Mouse (Mus musculus): ENCODE data around the gene Pde9a. TPM values are rescaled to one million over a fixed set of nuclear protein-coding genes. Genes with fewer than 3 reads are reported as not detected.
"Not testable (repeated sequence)": the region's sequence is repeated elsewhere in the genome, so short reads cannot be mapped to it uniquely, and the experiment has no call there.

Pde9a gene
- polyA plus RNA-seq (2012; ENCODE audit: insufficient read depth, insufficient read length, low replicate concordance, missing spikeins), result not detected in 2 replicates

- TF ChIP-seq CTCF (IDR thresholded peaks at IDR 0.05; ENCODE audit: insufficient read depth, low read depth, low read length) (no peak), POLR2A (IDR thresholded peaks at IDR 0.05; ENCODE audit: insufficient read depth, low read depth, low read length) (no peak)
- Histone ChIP-seq H3K4me3 (ENCODE audit: insufficient read depth, low read depth, low read length) (peak within 1 kb of the TSS; percentile 93), H3K27ac (ENCODE audit: insufficient read depth, low read depth, low read length) (0 out of 2 replicates have a peak within 1 kb of the TSS, but pooled peaks have one; percentile 47), H3K4me1 (ENCODE audit: control insufficient read depth, insufficient read depth, low read length) (peaks cover 43% of the 10 kb centered on the region)
- 2% methylated on average over 48 of the region's 56 CpGs for WGBS
Measured at GRCm38 (mm10) chr17:31385671-31386665, at the start of gene Pde9a. Gene Pde9a (plus strand): TSS chr17:31386210.

- TF ChIP-seq POLR2A (IDR thresholded peaks at IDR 0.05; ENCODE audit: insufficient read depth, low read depth, low read length) (no peak), CTCF (IDR thresholded peaks at IDR 0.05; ENCODE audit: insufficient read depth, low read depth, low read length) (no peak)
- Histone ChIP-seq H3K4me1 (ENCODE audit: control insufficient read depth, insufficient read depth, low read length) (peaks cover 12% of the 10 kb centered on the region), H3K27ac (ENCODE audit: insufficient read depth, low read depth, low read length) (no peak overlapping the region), H3K4me3 (ENCODE audit: insufficient read depth, low read depth, low read length) (no peak overlapping the region)
- 97% methylated on average over 2 of the region's 2 CpGs for WGBS
Measured at GRCm38 (mm10) chr17:31339769-31340168, 46.2 kb upstream of the Pde9a start.

GRCm38 (mm10) chr17:31342191-31342590, 43.8 kb upstream of the Pde9a start:
- 41% methylated on average over 6 of the region's 6 CpGs for WGBS
- Histone ChIP-seq H3K4me3 (ENCODE audit: insufficient read depth, low read depth, low read length) (no peak overlapping the region), H3K4me1 (ENCODE audit: control insufficient read depth, insufficient read depth, low read length) (peaks cover 12% of the 10 kb centered on the region), H3K27ac (ENCODE audit: insufficient read depth, low read depth, low read length) (no peak overlapping the region)
- TF ChIP-seq CTCF (IDR thresholded peaks at IDR 0.05; ENCODE audit: insufficient read depth, low read depth, low read length) (no peak), POLR2A (IDR thresholded peaks at IDR 0.05; ENCODE audit: insufficient read depth, low read depth, low read length) (no peak)

- WGBS, result 51% methylated on average over 5 of the region's 5 CpGs
- Histone ChIP-seq H3K27ac (ENCODE audit: insufficient read depth, low read depth, low read length) (no peak overlapping the region), H3K4me3 (ENCODE audit: insufficient read depth, low read depth, low read length) (no peak overlapping the region), H3K4me1 (ENCODE audit: control insufficient read depth, insufficient read depth, low read length) (peaks cover 13% of the 10 kb centered on the region)
- TF ChIP-seq CTCF (IDR thresholded peaks at IDR 0.05; ENCODE audit: insufficient read depth, low read depth, low read length) (peak; percentile 86), POLR2A (IDR thresholded peaks at IDR 0.05; ENCODE audit: insufficient read depth, low read depth, low read length) (no peak)
Measured at GRCm38 (mm10) chr17:31344172-31344801, 41.7 kb upstream of the Pde9a start.

GRCm38 (mm10) chr17:31344816-31345215, 41.2 kb upstream of the Pde9a start:
- no peak overlapping the region for H3K27ac ChIP-seq (ENCODE audit: insufficient read depth, low read depth, low read length)
- H3K4me1 ChIP-seq (ENCODE audit: control insufficient read depth, insufficient read depth, low read length), result peaks cover 15% of the 10 kb centered on the region
- WGBS, result 95% methylated on average over 3 of the region's 3 CpGs
- H3K4me3 ChIP-seq (ENCODE audit: insufficient read depth, low read depth, low read length), result no peak overlapping the region
- TF ChIP-seq CTCF (IDR thresholded peaks at IDR 0.05; ENCODE audit: insufficient read depth, low read depth, low read length) (no peak), POLR2A (IDR thresholded peaks at IDR 0.05; ENCODE audit: insufficient read depth, low read depth, low read length) (no peak)

GRCm38 (mm10) chr17:31348129-31348528, 37.9 kb upstream of the Pde9a start:
- H3K27ac ChIP-seq (ENCODE audit: insufficient read depth, low read depth, low read length), result no peak overlapping the region
- WGBS, result 83% methylated on average over 5 of the region's 5 CpGs
- H3K4me1 ChIP-seq (ENCODE audit: control insufficient read depth, insufficient read depth, low read length), result peaks cover 11% of the 10 kb centered on the region
- H3K4me3 ChIP-seq (ENCODE audit: insufficient read depth, low read depth, low read length), result no peak overlapping the region
- no peak for TF ChIP-seq POLR2A (IDR thresholded peaks at IDR 0.05; ENCODE audit: insufficient read depth, low read depth, low read length)
- no peak for TF ChIP-seq CTCF (IDR thresholded peaks at IDR 0.05; ENCODE audit: insufficient read depth, low read depth, low read length)

- Histone ChIP-seq H3K27ac (ENCODE audit: insufficient read depth, low read depth, low read length) (no peak overlapping the region), H3K4me3 (ENCODE audit: insufficient read depth, low read depth, low read length) (no peak overlapping the region), H3K4me1 (ENCODE audit: control insufficient read depth, insufficient read depth, low read length) (peaks cover 11% of the 10 kb centered on the region)
- TF ChIP-seq POLR2A (IDR thresholded peaks at IDR 0.05; ENCODE audit: insufficient read depth, low read depth, low read length), result no peak
- no peak for TF ChIP-seq CTCF (IDR thresholded peaks at IDR 0.05; ENCODE audit: insufficient read depth, low read depth, low read length)
- WGBS, result 56% methylated on average over 12 of the region's 12 CpGs
Measured at GRCm38 (mm10) chr17:31349388-31349787, 36.6 kb upstream of the Pde9a start.

- 67% methylated on average over 8 of the region's 8 CpGs for WGBS
- Histone ChIP-seq H3K4me1 (ENCODE audit: control insufficient read depth, insufficient read depth, low read length) (peaks cover 18% of the 10 kb centered on the region), H3K4me3 (ENCODE audit: insufficient read depth, low read depth, low read length) (no peak overlapping the region), H3K27ac (ENCODE audit: insufficient read depth, low read depth, low read length) (no peak overlapping the region)
- TF ChIP-seq POLR2A (IDR thresholded peaks at IDR 0.05; ENCODE audit: insufficient read depth, low read depth, low read length) (no peak), CTCF (IDR thresholded peaks at IDR 0.05; ENCODE audit: insufficient read depth, low read depth, low read length) (no peak)
Measured at GRCm38 (mm10) chr17:31351984-31352383, 34.0 kb upstream of the Pde9a start.

GRCm38 (mm10) chr17:31353255-31353654, 32.8 kb upstream of the Pde9a start:
- Histone ChIP-seq H3K4me3 (ENCODE audit: insufficient read depth, low read depth, low read length) (no peak overlapping the region), H3K27ac (ENCODE audit: insufficient read depth, low read depth, low read length) (no peak overlapping the region), H3K4me1 (ENCODE audit: control insufficient read depth, insufficient read depth, low read length) (peaks cover 23% of the 10 kb centered on the region)
- no peak for TF ChIP-seq POLR2A (IDR thresholded peaks at IDR 0.05; ENCODE audit: insufficient read depth, low read depth, low read length)
- 42% methylated on average over 2 of the region's 2 CpGs for WGBS

- H3K27ac ChIP-seq (ENCODE audit: insufficient read depth, low read depth, low read length); H3K4me3 ChIP-seq (ENCODE audit: insufficient read depth, low read depth, low read length): not testable (repeated sequence)
- H3K4me1 ChIP-seq (ENCODE audit: control insufficient read depth, insufficient read depth, low read length), result peaks cover 21% of the 10 kb centered on the region
- 73% methylated on average over 3 of the region's 3 CpGs for WGBS
Measured at GRCm38 (mm10) chr17:31354684-31355083, 31.3 kb upstream of the Pde9a start.
